Mouse (Mus musculus) v-Abl transformed pro-B cells (cell line): ENCODE data around the gene Rab31.

Experiments
- in situ Hi-C, 2 experiments: fragments of 400-800 bp; cut with MboI; formaldehyde crosslinking; loops; one replicate each; pipeline ENCODE4 v1.15.1; 2025; ENCODE audit not compliant: unreplicated experiment in 2 of 2

Gene Rab31

DNA sequence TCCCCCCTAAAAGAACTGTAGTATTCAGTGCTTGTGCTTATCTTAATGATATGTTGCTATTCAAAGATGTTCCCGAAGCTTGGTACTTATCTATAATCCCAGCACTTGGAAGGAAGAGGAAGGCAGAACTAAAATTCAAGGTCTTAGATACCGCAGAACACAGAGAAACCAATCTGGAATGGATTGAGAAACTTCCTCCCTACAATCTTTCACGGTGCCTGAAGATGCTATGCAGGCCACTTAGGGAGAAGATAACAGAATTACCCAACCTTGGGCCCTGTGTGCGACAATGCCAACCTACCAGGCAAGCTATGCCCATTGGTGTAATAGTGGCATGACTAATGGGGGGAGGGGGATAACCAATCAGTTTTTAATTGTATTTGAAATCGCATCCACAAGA lies 163.8 kb downstream of the Rab31 start:
- in situ Hi-C loops, result loop anchor here (25.0 kb wide), 2 partner anchors 179 to 504 kb away; partner anchors contain the start of genes Ppp4r1 (in 2 of the 2), Ddx11 (in 1 of the 2), Ndufv2 (in 1 of the 2) and Washc1 (in 1 of the 2)

DNA sequence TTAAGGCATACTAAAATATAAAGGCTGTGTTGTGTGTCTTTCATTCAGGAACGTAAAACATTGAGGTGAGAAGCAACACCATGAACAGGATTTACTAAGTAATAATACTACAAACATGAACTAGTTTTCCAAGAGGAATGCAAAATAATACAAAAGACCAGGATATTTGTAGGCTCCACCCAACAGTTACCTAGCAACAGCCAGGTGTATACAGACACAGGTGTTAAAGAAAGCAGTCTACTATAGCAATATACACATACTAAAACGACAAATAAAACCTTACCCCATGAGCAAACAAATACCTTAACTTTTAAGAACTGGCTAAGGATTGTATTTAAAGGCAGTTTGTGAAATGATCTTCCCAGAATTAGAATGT lies 164.3 kb downstream of the Rab31 start:
- in situ Hi-C loops, result loop anchor here (25.0 kb wide), 2 partner anchors 179 to 504 kb away; partner anchors contain the start of genes Ppp4r1 (in 2 of the 2), Ddx11 (in 1 of the 2), Ndufv2 (in 1 of the 2) and Washc1 (in 1 of the 2)

DNA sequence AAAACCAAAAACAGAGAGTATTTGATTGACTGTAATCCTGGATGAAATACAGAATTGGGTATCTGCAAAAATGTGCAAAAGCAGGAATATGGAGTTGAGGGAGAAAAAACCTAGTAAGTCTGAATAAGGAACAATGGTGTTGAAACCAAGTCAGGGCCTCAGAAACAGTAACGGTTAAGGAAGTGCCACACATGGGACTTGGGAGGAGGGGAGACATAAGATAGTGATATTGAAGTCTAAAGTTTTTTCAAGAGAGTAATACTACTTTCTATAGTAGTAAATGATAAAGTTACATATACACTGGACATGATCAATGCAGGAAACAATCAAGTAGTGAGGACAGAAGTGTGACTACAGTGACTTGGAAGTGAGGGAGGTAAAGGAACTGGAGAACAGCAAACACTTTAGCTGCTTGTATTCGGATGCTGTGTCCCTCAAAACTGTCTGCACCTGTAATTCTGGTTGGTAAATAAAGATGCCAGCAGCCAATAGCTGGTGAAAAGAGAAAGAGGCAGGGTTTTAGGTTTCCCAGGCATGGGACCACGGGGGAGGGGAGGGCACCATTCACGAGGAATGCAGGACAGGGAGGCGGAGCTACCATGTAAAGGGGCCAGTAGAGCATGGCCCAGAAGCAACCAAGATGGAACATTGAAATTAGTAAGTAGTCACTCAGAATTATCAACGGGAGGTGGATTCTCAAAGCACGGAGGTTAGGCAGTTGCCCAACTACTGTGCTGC lies 164.8 kb downstream of the Rab31 start:
- in situ Hi-C loops, result loop anchor here (25.0 kb wide), 2 partner anchors 180 to 505 kb away; partner anchors contain the start of genes Ppp4r1 (in 2 of the 2), Ddx11 (in 1 of the 2), Ndufv2 (in 1 of the 2) and Washc1 (in 1 of the 2)

GRCm38 (mm10) chr17:65606014-65606413 lies 166.5 kb downstream of the Rab31 start:
- in situ Hi-C loops, result loop anchor here (25.0 kb wide), 2 partner anchors 181 to 506 kb away; partner anchors contain the start of genes Ppp4r1 (in 2 of the 2), Ddx11 (in 1 of the 2), Ndufv2 (in 1 of the 2) and Washc1 (in 1 of the 2)

GRCm38 (mm10) chr17:65604892-65605291 lies 167.7 kb downstream of the Rab31 start:
- in situ Hi-C loops, result loop anchor here (25.0 kb wide), 2 partner anchors 182 to 507 kb away; partner anchors contain the start of genes Ppp4r1 (in 2 of the 2), Ddx11 (in 1 of the 2), Ndufv2 (in 1 of the 2) and Washc1 (in 1 of the 2)

GRCm38 (mm10) chr17:65604315-65604714 lies 168.2 kb downstream of the Rab31 start:
- in situ Hi-C loops, result loop anchor here (25.0 kb wide), 2 partner anchors 183 to 508 kb away; partner anchors contain the start of genes Ppp4r1 (in 2 of the 2), Ddx11 (in 1 of the 2), Ndufv2 (in 1 of the 2) and Washc1 (in 1 of the 2)
